In the genomic region with DNA sequence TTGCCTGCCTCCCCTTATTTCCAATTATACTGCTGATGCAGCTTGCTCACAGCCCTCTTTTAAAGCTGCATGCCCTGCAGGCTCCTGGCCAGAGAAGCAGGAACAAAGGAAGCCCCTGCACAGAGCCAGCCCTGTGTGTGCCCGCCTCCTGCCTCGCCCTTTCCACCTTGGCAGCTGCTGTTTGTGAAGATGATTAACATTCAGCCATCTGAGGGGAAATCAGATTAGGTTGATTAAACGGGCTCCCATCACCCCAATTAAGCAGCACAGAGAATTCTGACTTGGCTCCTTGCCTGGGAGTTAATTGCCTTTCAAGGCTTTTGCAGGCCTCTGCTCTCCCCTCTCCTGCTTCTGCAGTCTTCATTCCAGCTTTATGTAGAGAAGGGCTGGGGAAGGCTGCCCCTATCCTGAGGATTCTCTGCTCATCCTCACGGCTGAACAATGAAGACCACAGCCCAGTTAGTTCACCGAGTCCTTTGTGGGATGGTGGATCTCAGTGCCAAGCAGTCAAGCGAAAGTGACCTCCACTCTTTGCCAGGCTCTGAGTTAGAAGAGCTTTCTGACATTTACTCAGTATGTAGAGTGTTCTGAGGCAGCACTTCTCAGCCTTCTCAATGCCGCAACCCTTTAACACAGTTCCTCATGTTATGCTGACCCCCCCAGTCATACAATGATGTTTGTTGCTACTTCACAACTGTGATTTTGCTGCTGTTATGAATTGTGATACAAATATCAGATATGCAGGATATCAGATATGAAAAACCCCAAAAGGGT, we compare ENCODE assay signal across 8 mouse cellular contexts. TPM values are rescaled to one million over a fixed set of nuclear protein-coding genes. Genes with fewer than 3 reads are reported as not detected.
DNase-seq lines count a peak whose midpoint lies in the region; ATAC-seq lines count a peak whose summit lies in the region.

No protein-coding gene starts in this region.

- H3K36me3 ChIP-seq in hindbrain, embryonic 13.5 days, result no peaks in the 10 kb centered on the region
- H3K36me3 ChIP-seq in neural tube, embryonic 14.5 days (ENCODE audit: control insufficient read depth, insufficient read depth, low read length), result no peaks in the 10 kb centered on the region

- H3K9ac ChIP-seq in hindbrain, embryonic 13.5 days, result 0 out of 2 replicates have a peak overlapping the region, but pooled peaks have one; percentile 7
- H3K9ac ChIP-seq in neural tube, embryonic 14.5 days (replicated peaks; ENCODE audit: low read depth, low read length), result peak overlapping the region; percentile 41

- ATAC-seq in hindbrain, embryonic 13.5 days (ENCODE audit: low FRiP score), result peak; percentile 91
- ATAC-seq in neural tube, embryonic 14.5 days (ENCODE audit: low read depth), result peak; percentile 93
- no peak for ATAC-seq in megakaryocyte-erythroid progenitor cell, adult 5-6 weeks (replicated peaks; ENCODE audit: low FRiP score, low TSS enrichment, poor library complexity, severe bottlenecking)

- H3K27ac ChIP-seq in hindbrain, embryonic 13.5 days, result peak overlapping the region; percentile 93
- H3K27ac ChIP-seq in neural tube, embryonic 14.5 days (ENCODE audit: low read depth, low read length), result peak overlapping the region; percentile 87

- no peak overlapping the region for H3K4me3 ChIP-seq in hindbrain, embryonic 13.5 days
- H3K4me3 ChIP-seq in neural tube, embryonic 14.5 days (ENCODE audit: low read depth, low read length), result no peak overlapping the region

- WGBS in hindbrain, embryonic 13.5 days, result 17% methylated on average over 7 of the region's 7 CpGs
- WGBS in neural tube, embryonic 14.5 days, result 21% methylated on average over 7 of the region's 7 CpGs

- H3K27me3 ChIP-seq in hindbrain, embryonic 13.5 days, result peaks cover 11% of the 10 kb centered on the region; the same call in 1 of the 2 replicates
- no peaks in the 10 kb centered on the region for H3K27me3 ChIP-seq in neural tube, embryonic 14.5 days (ENCODE audit: control insufficient read depth, insufficient read depth, low read length)

- no peak overlapping the region for H3K4me2 ChIP-seq in hindbrain, embryonic 13.5 days
- no peak overlapping the region for H3K4me2 ChIP-seq in neural tube, embryonic 14.5 days (ENCODE audit: low read depth, low read length)

- no peaks in the 10 kb centered on the region for H3K9me3 ChIP-seq in hindbrain, embryonic 13.5 days
- no peaks in the 10 kb centered on the region for H3K9me3 ChIP-seq in neural tube, embryonic 14.5 days (ENCODE audit: control insufficient read depth, low read length)

- peak; percentile 90 for DNase-seq in MN1 (ENCODE audit: low spot score)
- DNase-seq in cerebellum, adult 9-11 months, result peak; percentile 43
- peak; percentile 39 for DNase-seq in layer of hippocampus, adult 9-11 months
- no peak for DNase-seq in urinary bladder, postnatal 36 days (ENCODE audit: low spot score in 2 of 2)
- no peak for DNase-seq in thymus, postnatal 4 days

- H3K4me1 ChIP-seq in hindbrain, embryonic 13.5 days (replicated peaks), result peaks cover 44% of the 10 kb centered on the region
- peaks cover 14% of the 10 kb centered on the region for H3K4me1 ChIP-seq in neural tube, embryonic 14.5 days (ENCODE audit: control insufficient read depth, insufficient read depth, low read length)

RNA-seq across cellular contexts. Expression of gene Cilp, which starts 2.9 kb away (rescaled TPM):
- 0.57 and 0.60 TPM in 2 replicates for polyA plus RNA-seq in hindbrain, embryonic 13.5 days (2015; fragmentation: Nextera tagmentation; extraction: Ambion mirVana)
- polyA plus RNA-seq in neural tube, embryonic 14.5 days (2014; fragmentation: Nextera tagmentation; extraction: Ambion mirVana), result 0.23 and 0.57 TPM in 2 replicates
- not detected in 2 replicates for total RNA-seq in megakaryocyte-erythroid progenitor cell, adult 5-6 weeks (2014; fragmentation: Nextera tagmentation)
- total RNA-seq in megakaryocyte-erythroid progenitor cell, adult 5-6 weeks (2017), result not detected in 2 replicates

RNA-seq across cellular contexts. Expression of gene Clpx, which starts 26.1 kb away (rescaled TPM):
- 40.9 and 46.8 TPM in 2 replicates for polyA plus RNA-seq in hindbrain, embryonic 13.5 days (2015; fragmentation: Nextera tagmentation; extraction: Ambion mirVana)
- polyA plus RNA-seq in neural tube, embryonic 14.5 days (2014; fragmentation: Nextera tagmentation; extraction: Ambion mirVana), result 40.5 and 43.1 TPM in 2 replicates
- total RNA-seq in megakaryocyte-erythroid progenitor cell, adult 5-6 weeks (2014; fragmentation: Nextera tagmentation), result 28.7 and 29.0 TPM in 2 replicates
- total RNA-seq in megakaryocyte-erythroid progenitor cell, adult 5-6 weeks (2017), result 66.6 and 73.0 TPM in 2 replicates

Comparison
In these comparisons a context has a peak if more than half of its experiments do, and no peak if none do; other contexts are left out.
1. DNase-seq: peak in MN1 (single experiment), cerebellum, adult 9-11 months (single experiment) and layer of hippocampus, adult 9-11 months (single experiment); none in urinary bladder, postnatal 36 days (0 of 2) and thymus, postnatal 4 days (single experiment).